Mouse (Mus musculus): Measurements from ENCODE around the gene Enox1. TPM values are rescaled to one million over a fixed set of nuclear protein-coding genes. Genes with fewer than 3 reads are reported as not detected.

Enox1 gene
- total and polyA plus RNA-seq, 2 experiments from 2014 or later: 23.1 to 49.6 TPM

DNA sequence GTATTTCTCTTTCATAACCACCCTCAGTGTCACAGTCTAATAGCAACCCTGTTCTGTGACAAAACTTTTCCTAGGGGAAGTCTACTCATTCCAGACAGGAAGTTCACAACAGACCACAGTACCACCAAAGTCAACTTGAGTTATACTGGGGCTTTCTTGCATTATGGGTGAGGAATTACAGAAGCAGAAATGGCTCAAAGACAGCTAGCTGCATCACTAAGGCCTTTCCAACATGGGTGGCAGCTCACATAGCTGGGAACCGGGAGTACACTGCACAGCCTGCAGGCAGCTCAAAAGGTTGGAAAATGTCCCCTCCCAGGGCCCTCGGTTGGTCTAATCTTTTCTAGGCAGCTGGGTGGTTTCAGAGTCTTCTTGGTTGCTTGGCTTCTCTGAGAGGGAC lies 444.9 kb downstream of the Enox1 start:
- no peak overlapping the region for H3K4me2 ChIP-seq (ENCODE audit: low read depth, low read length, poor library complexity, severe bottlenecking)
- H3K9me3 ChIP-seq (ENCODE audit: low read length): no peaks in the 10 kb centered on the region
- no peak for TF ChIP-seq CTCF (IDR thresholded peaks at IDR 0.05)
- DNase-seq (ENCODE audit: low spot score) (no peak), ATAC-seq (ENCODE audit: low FRiP score) (no peak)
- H3K27me3 ChIP-seq (ENCODE audit: insufficient read depth, low read length): no peaks in the 10 kb centered on the region
- peaks cover 8% of the 10 kb centered on the region; the same call in 1 of the 2 replicates for H3K36me3 ChIP-seq (ENCODE audit: insufficient read depth, low read length)
- 86% methylated on average over 2 of the region's 2 CpGs for WGBS
- H3K4me1 ChIP-seq (ENCODE audit: insufficient read depth, low read length): no peaks in the 10 kb centered on the region
- H3K4me3 ChIP-seq (ENCODE audit: low read depth, low read length): no peak overlapping the region
- no peak overlapping the region for H3K9ac ChIP-seq (replicated peaks; ENCODE audit: low read length, poor library complexity, severe bottlenecking)
- H3K27ac ChIP-seq (ENCODE audit: low read depth, low read length): no peak overlapping the region

DNA sequence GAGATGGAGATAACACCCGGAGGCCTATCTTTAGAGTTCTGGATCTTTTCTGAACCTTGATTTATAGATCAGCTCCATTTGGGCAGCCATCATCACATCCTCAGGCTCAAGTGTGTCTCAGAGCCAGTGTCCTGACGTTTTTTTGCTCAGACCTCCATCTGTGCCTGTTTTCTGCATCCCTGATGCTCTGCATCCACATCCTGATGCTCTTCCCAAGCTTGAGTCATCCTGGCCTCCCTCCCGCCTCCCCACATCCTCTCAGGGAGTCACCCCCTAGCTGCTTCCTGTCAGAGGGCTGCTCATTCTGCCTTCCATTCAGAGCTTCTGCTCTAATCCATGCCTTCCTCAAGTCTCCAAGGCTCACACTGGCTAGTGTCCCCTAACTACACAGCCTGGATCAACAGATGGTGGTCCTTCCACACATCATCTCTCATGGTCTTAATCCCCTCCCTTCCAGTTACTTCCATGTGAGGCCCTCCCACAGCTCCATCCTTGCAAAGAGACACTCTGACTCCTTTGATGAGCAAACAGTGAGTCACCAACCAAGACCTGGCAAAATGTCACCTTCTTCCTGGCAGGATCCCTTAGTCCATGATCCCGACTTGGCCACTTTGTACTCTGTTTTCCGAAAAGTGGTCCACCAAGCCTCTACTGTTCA lies 451.7 kb downstream of the Enox1 start:
- H3K4me3 ChIP-seq (ENCODE audit: low read depth, low read length): no peak overlapping the region
- no peak overlapping the region for H3K27ac ChIP-seq (ENCODE audit: low read depth, low read length)
- no peaks in the 10 kb centered on the region for H3K4me1 ChIP-seq (ENCODE audit: insufficient read depth, low read length)
- no peak overlapping the region for H3K9ac ChIP-seq (replicated peaks; ENCODE audit: low read length, poor library complexity, severe bottlenecking)
- no peaks in the 10 kb centered on the region for H3K27me3 ChIP-seq (ENCODE audit: insufficient read depth, low read length)
- no peak overlapping the region for H3K4me2 ChIP-seq (ENCODE audit: low read depth, low read length, poor library complexity, severe bottlenecking)
- peaks cover 4% of the 10 kb centered on the region; the same call in 1 of the 2 replicates for H3K36me3 ChIP-seq (ENCODE audit: insufficient read depth, low read length)
- WGBS: 87% methylated on average over 5 of the region's 5 CpGs
- no peak for TF ChIP-seq CTCF (IDR thresholded peaks at IDR 0.05)
- no peaks in the 10 kb centered on the region for H3K9me3 ChIP-seq (ENCODE audit: low read length)
- no peak for DNase-seq (ENCODE audit: low spot score)
- ATAC-seq (ENCODE audit: low FRiP score): no peak

DNA sequence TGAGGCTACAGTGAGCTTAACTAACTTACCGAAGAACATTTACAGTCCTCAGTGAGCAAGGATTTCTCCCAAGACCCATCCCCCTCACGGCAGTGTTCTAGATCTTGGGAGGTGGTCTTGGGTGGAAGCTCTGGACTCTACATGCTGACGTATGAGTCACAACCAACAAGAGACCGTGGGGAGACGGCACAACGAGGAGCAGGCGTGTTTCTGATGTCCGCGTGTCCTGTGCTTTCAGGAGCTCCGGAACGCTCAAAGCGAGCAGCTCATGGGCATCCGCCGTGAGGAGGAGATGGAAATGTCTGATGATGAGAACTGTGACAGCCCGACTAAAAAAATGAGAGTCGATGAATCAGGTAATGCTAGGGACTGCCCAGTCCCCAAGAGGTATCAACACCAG lies 458.6 kb downstream of the Enox1 start:
- Histone ChIP-seq H3K9me3 (ENCODE audit: low read length) (no peaks in the 10 kb centered on the region), H3K27me3 (ENCODE audit: insufficient read depth, low read length) (no peaks in the 10 kb centered on the region), H3K4me2 (ENCODE audit: low read depth, low read length, poor library complexity, severe bottlenecking) (no peak overlapping the region), H3K36me3 (ENCODE audit: insufficient read depth, low read length) (no peaks in the 10 kb centered on the region), H3K4me3 (ENCODE audit: low read depth, low read length) (no peak overlapping the region), H3K9ac (replicated peaks; ENCODE audit: low read length, poor library complexity, severe bottlenecking) (no peak overlapping the region), H3K4me1 (ENCODE audit: insufficient read depth, low read length) (no peaks in the 10 kb centered on the region), H3K27ac (ENCODE audit: low read depth, low read length) (no peak overlapping the region)
- DNase-seq (ENCODE audit: low spot score) (no peak), ATAC-seq (ENCODE audit: low FRiP score) (no peak)
- TF ChIP-seq CTCF (IDR thresholded peaks at IDR 0.05): no peak
- WGBS: 95% methylated on average over 16 of the region's 16 CpGs

DNA sequence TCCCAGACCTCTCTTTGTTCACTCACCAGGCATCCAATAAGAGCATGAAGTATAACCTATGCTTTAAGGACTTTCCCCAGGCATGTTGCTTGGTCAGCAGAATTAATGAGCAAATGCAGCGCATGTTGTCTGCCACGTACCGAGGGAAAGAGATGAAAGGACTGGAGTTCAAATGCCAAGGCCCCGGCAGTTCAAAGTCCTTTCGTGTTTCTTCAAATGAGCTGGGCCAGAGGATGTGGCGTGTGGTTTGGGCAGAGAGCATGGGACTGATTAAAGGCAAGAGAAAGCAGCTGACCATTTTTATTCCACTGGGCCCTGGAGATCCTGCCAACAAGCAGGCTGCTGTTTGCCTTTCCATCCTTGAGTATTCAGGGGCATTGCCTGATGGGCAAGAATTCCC lies 460.7 kb downstream of the Enox1 start:
- DNase-seq (ENCODE audit: low spot score) (no peak), ATAC-seq (ENCODE audit: low FRiP score) (no peak)
- Histone ChIP-seq H3K4me2 (ENCODE audit: low read depth, low read length, poor library complexity, severe bottlenecking) (no peak overlapping the region), H3K4me1 (ENCODE audit: insufficient read depth, low read length) (no peaks in the 10 kb centered on the region; the same call in 1 of the 2 replicates), H3K4me3 (ENCODE audit: low read depth, low read length) (no peak overlapping the region), H3K27ac (ENCODE audit: low read depth, low read length) (no peak overlapping the region), H3K27me3 (ENCODE audit: insufficient read depth, low read length) (no peaks in the 10 kb centered on the region), H3K36me3 (ENCODE audit: insufficient read depth, low read length) (no peaks in the 10 kb centered on the region), H3K9ac (replicated peaks; ENCODE audit: low read length, poor library complexity, severe bottlenecking) (no peak overlapping the region), H3K9me3 (ENCODE audit: low read length) (no peaks in the 10 kb centered on the region)
- no peak for TF ChIP-seq CTCF (IDR thresholded peaks at IDR 0.05)
- WGBS: 35% methylated on average over 6 of the region's 6 CpGs

DNA sequence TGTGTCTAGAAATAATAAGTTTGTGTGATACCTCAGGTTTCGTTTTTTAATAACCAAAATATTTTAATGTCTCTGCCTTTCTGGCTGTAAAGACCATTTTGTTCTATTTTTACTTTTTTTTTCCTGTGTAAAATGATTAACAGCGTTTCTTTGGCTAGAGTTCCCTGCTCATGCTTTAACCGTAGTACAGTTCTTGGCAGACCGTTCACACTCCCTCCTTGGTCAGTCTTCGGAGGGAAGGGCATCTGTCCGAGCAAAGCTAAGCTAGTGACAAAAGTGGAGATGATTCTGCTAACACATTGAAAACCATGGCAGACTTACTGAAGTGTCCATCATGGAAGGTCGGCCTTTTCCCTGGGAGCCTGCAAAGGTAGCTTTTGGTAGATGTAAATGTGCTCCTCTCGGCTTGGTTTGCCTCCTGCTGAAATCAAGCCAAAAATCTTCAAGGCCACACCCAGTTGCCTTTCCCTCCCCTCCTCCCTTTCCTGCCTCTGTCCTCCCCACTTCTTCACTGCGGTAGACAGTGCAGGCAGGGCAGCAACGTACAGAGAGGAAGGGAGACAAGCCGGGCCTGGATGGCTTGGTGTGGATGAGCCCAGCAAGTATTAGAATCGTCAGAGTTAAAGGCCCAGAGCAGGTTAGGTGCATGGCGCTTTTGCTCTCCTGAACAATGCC lies 461.7 kb downstream of the Enox1 start:
- Histone ChIP-seq H3K27me3 (ENCODE audit: insufficient read depth, low read length) (no peaks in the 10 kb centered on the region), H3K9me3 (ENCODE audit: low read length) (no peaks in the 10 kb centered on the region), H3K36me3 (ENCODE audit: insufficient read depth, low read length) (no peaks in the 10 kb centered on the region), H3K4me2 (ENCODE audit: low read depth, low read length, poor library complexity, severe bottlenecking) (no peak overlapping the region), H3K4me3 (ENCODE audit: low read depth, low read length) (no peak overlapping the region), H3K9ac (replicated peaks; ENCODE audit: low read length, poor library complexity, severe bottlenecking) (no peak overlapping the region), H3K27ac (ENCODE audit: low read depth, low read length) (no peak overlapping the region), H3K4me1 (ENCODE audit: insufficient read depth, low read length) (no peaks in the 10 kb centered on the region; the same call in 1 of the 2 replicates)
- 75% methylated on average over 13 of the region's 13 CpGs for WGBS
- no peak for DNase-seq (ENCODE audit: low spot score)
- no peak for ATAC-seq (ENCODE audit: low FRiP score)
- no peak for TF ChIP-seq CTCF (IDR thresholded peaks at IDR 0.05)

All from midbrain, postnatal 0 days (tissue).